Mouse (Mus musculus) induced T-regulatory cell, adult 2 months (primary cell): ENCODE measurements around the gene Adk.
"Not testable (repeated sequence)": the region's sequence is repeated elsewhere in the genome, so short reads cannot be mapped to it uniquely, and the experiment has no call there.

Experiments
- DNase-seq: peaks from one replicate; pipeline ENCODE4 v3.0.0-alpha.2; 2012; ENCODE audit warnings: low read depth

Gene Adk

DNA sequence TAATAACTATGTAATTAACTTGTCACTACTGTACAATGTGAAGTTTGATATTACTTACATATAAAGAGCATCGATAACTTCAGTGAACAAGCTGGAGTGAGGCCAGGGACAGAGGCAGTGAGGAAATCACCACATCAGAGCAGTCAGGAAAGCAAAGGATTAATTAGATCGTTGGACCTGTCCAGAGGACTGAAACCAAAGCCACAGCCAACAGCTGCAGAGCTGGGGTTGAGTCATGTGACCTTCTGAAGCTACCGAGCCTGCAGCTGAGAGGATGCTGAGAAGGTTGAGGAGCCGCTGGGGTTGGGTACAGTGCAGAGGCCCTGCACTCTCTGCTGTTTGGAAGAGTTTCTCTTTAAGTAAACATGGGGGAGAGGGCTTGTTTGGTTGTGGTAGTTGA lies 387.4 kb downstream of the Adk start:
- DNase-seq, result no peak

- no peak for DNase-seq
Measured at GRCm38 (mm10) chr14:21440526-21440925, 388.2 kb downstream of the Adk start.

DNA sequence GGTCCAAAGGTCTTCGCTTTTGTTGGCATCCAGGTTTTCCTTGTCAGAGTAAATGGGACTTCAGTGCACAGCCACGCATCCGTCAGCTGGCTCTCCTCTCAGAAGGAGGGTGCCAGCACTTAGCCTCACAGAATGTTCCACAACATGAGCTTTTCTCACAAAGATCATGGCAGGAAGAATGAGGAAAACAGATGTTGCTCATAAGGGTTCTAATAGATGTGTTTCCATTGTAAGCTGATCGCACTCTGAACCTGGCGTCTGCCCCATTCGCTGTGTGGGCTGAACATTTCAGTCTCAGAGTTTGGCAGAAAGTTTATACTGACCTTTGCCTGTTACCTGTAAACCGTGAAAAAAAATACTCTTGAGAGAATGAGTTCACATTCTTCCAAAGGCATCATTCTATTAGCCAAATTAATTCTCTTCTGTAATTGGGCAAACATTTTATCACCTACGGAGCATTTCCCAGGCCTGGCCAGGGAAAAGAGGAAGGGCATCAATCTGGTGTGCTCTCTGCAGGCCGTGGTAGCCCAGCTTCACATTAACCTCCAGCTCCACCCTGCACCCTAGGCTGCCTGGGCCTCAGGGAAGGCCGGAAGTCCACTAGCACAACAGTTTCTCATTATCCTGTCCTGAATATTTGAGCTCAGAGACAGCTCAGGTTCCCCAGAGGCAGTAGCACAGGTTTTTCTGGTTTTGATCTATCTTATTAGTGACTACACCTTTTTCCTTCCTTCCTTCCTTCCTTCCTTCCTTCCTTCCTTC lies 389.6 kb downstream of the Adk start:
- no peak for DNase-seq

DNA sequence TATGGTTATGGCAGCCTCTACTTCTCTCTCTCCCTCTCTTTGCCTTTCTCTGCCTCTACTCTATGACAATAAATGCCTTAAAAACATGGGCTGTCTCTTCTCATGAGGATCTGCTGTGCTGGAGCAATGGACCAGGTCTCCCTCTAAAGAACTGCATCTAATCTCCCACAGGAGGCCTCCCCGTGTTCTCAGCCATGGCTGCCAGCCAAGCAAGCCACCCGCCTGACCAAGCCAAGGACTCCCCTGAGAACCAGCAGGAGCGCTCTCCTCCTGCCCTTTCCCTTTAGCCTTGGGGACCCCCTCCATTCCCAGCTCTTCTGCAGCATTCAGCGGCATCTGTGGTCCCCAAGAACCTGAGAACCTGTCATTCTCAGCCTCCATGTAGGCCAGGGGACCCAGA lies 400.2 kb downstream of the Adk start:
- DNase-seq, result no peak

DNA sequence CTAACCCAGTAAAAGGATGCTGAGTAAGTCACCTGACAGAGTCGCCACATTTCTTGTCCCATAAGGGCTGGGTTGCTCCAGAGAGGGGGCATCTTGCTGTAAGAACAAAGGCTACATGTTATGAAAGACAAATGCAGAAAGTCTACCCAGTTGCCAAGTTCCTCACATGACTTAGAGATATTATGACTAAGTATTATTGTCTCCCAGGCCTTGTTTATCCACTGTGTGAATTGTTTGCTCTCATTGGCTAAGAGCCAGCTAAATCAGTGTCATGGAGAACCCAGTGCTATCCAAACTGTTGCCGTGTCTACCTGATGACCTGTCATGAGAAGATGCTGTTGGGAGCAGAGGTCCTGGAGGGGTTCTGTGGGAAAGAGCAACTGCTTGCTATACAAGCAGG lies 401.5 kb downstream of the Adk start:
- DNase-seq, result no peak

DNA sequence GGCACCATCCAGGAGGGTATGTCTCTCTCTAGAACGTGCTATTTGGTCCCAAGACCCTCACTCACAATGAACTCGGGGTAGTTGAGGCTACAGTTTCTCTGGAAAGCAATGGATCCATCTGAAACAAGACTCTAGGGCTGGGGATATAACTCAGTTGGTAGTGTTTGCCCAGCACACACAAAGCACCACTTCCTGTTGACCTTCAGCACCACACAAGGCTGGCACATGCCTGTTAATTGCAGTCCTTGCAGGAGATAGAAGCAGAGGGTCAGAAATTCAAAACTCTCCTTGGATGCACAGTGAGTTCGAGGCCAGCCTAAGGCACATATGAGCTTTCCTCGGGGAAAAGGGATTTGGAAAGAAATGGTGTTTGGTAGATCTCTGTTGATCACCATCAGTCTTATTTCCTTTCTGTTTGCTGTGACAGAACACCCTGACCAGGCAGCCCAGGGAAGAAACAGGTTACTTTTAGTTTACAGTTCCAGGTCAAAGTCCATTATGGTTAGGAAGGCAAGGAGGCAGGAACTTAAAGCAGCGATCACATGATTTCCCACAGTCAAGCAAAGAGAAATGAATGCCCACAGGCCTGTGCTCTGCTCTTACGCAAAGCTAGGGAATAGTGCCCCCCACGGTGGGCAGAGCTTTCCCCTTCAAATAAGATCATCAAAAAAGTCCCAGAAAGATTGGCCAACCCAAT lies 403.4 kb downstream of the Adk start:
- DNase-seq, result no peak

DNA sequence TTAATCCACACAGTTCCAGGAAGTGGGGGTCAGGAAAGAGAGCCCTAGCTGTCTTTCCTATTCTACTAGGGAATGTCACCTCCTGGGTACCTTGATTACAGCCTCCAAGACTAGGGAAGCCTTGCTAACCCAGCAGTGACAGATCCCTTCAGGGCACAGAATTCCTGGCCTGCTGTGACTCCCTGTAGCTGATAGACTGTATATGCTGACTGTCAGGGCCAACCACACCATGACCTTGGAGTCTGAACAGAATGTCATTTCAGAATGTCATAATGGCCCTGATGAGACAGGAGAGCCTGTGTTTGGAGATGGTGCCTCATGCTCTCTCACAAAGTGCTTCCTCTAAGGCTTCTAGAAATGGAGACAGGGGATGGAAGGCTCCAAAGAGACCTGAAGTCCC lies 404.2 kb downstream of the Adk start:
- no peak for DNase-seq

- no peak for DNase-seq
Measured at GRCm38 (mm10) chr14:21457876-21458275, 405.5 kb downstream of the Adk start.

DNA sequence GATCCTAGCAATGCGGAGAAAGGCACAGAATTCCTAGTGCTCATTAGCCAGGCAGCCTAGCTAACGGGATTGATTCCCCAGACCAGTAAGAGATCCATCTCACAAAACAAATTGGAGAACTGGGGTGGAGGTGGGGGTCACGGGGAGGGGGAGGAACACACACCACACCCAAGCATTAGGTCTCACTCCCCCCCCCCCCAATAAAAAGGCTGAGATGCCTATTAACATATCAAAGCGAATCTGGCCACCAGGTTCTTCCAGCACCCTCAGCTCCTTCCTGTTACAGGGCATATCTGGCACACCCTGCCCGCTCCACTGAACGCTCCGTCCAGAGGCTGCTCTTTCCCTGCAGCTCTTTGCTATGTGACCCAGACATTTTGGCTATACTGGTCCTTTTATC lies 406.3 kb downstream of the Adk start:
- DNase-seq, result no peak

DNA sequence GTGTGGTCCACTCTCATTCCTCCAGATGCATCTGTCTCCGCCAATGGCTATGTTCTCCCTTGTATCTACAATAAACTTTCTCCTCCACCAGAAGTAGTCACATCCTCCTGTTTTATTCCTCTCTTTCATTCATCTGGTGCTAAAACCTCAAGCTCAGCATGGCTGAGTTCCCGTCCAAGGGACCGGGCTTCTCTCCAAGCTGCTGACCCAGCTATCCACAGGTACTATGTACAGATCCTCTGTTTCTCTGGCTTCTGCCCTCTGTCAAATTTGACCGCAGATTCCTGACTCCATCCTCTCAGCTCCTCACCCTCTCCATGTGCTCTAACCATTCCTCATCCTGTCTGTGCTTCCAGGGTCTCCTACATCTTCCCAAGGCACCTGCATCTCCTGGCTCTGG lies 406.8 kb downstream of the Adk start:
- no peak for DNase-seq

- no peak for DNase-seq
Measured at GRCm38 (mm10) chr14:21462398-21462797, 410.0 kb downstream of the Adk start.

GRCm38 (mm10) chr14:21463117-21463712 lies 410.8 kb downstream of the Adk start:
- DNase-seq, result no peak

DNA sequence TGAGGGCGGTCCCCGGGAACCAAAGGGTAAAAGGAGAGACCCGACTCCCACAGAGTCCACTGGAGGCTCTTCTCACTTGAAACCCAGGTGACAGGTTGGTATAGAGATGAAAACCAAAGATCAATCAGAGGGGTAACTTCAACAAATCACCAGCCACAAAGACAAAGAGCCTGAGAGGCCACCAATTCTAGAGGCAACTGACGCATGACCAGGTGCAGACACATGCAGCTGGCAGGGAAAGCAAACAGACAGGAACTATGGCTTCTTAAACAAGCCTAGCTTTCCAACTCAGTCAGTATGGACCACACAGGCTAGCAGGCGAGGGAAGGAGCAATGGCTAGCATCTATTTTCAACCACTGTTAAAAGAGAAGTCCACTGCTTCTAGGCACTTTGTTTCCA lies 418.0 kb downstream of the Adk start:
- no peak for DNase-seq

GRCm38 (mm10) chr14:21471975-21472374 lies 419.6 kb downstream of the Adk start:
- DNase-seq, result no peak

DNA sequence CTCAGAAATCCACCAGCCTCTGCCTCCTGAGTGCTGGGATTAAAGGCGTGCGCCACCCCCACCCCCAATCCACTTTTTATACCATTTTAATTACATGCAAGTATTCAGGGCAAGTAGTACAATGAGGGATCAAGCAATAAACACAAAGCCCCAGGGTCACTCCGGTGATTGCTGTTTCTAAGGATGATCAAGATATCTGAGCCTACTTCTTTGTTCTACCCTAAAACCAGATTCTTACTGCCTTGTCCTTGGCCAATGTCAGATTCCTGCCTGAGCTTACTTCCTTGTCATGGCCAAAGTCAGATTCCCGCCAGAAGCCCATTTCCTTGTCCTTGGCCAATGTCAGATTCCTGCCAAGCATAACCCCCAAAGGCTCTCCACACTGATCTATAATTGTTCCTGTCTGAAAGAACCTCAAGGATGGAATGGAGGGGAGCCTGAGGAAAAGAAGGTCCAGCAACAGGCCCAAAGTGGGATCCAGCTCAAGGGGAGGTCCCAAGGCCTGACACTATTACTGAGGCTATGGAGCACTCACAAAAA lies 422.3 kb downstream of the Adk start:
- DNase-seq, result not testable (repeated sequence)

GRCm38 (mm10) chr14:21477181-21477580 lies 424.8 kb downstream of the Adk start:
- DNase-seq, result no peak

DNA sequence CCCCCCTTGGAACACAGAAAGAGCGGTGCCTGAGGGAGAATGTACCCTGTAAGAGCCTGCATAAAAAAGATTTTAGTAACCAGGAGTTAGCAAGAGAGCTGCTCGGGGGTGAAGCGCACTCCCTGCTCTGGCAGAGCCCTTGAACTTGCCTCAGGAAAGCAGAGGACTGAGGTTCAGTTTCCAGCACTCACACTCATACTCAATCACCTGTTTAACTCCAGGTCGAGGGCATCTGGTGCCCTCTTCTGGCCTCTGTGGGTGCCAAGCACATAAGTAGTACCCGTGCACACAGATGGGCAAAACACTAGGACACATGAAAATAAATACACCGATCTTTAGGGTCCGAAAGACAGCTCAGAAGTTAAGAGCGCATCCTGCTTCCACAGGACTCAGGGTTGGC lies 427.2 kb downstream of the Adk start:
- DNase-seq, result no peak

GRCm38 (mm10) chr14:21480191-21480590 lies 427.8 kb downstream of the Adk start:
- no peak for DNase-seq

DNA sequence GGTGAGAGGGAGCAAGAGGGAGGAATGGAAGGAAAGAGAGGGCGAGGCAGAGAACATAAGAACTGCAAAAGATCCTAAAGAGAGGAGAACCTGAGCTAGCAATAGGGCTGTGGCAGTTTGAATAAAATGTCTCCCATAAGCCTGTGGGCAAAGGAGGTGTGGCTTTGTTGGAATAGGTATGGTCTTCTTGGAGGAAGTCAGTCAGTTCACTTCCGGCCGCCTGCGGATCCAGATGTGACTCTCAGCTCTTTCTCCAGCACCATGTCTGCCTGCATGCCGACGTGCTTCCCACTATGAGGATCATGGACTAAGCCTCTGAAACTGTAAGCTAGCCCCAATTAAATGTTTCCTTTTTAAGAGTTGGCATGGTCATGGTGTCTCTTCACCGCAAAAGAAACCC lies 428.9 kb downstream of the Adk start, which contains the start of gene Kat6b:
Kat6b (plus strand) TSS at position 204 of the 400 bp plus-strand sequence.
- no peak for DNase-seq

GRCm38 (mm10) chr14:21484199-21484598 lies 431.8 kb downstream of the Adk start:
- DNase-seq, result no peak

DNA sequence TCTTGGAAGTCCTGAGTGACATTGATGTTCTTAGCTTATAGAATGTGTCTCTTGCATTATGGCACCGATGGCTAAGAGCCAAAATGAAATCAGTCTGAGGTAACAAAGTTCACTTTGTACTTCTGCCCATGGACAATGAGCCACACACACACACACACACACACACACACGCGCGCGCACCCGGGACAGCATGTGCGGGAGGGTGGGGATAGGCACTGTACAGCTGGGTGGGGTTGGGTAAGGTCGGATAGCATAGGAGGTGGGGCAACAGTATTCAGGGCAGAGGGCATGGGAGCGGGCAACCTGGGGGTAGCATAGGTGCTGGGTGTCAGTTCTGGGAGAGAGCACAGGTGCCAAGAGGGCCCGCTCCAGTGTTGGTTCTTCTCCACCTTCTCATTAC lies 432.3 kb downstream of the Adk start:
- DNase-seq, result no peak

- no peak for DNase-seq
Measured at GRCm38 (mm10) chr14:21485961-21486520, 433.7 kb downstream of the Adk start.

GRCm38 (mm10) chr14:21487135-21487534 lies 434.8 kb downstream of the Adk start:
- DNase-seq, result not testable (repeated sequence)
